Mouse (Mus musculus): Measurements from ENCODE around the gene Cacfd1. TPM values are rescaled to one million over a fixed set of nuclear protein-coding genes. Genes with fewer than 3 reads are reported as not detected.
A peak's percentile ranks its signal among the peaks of the same experiment; 100 is the strongest.

Cacfd1 gene
- 90.7 and 117 TPM in 2 replicates for polyA plus RNA-seq (2016; fragmentation: Nextera tagmentation; extraction: Ambion mirVana)

DNA sequence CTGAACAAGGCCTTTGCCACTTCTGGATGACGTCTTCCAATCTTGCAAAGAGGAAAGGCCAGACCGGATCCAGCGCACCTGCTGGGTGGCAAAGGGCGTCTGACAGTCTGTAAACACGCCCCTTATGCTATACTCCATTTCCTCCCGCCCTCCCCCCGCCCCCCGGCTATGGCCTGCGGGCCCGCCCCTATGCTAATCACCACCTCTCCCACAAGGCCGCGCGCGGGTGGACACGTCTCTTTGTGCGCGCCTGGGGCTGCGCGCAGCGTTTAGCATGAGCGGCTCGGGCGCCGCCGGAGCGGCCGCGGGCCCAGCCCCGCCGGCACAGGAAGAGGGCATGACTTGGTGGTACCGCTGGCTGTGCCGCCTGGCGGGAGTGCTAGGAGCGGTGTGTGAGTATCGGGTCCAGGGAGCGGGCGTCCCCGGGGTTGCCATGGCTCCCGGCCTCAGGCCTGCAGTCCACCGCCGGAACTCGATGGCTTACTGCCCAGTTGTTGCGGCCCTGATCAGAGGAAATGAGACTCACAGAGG, at the start of gene Cacfd1:
Gene Cacfd1, plus strand, starts transcription at position 213 of the 531 bp plus-strand sequence.
- Histone ChIP-seq H3K36me3 (peaks cover 18% of the 10 kb centered on the region), H3K9me3 (replicated peaks) (no peaks in the 10 kb centered on the region), H3K4me3 (peak within 1 kb of the TSS; percentile 78), H3K27ac (replicated peaks) (peak within 1 kb of the TSS; percentile 96), H3K27me3 (ENCODE audit: low read depth, poor library complexity, severe bottlenecking) (peaks cover 11% of the 10 kb centered on the region; the same call in 1 of the 2 replicates), H3K4me1 (peaks cover 29% of the 10 kb centered on the region)
- 1% methylated on average over 43 of the region's 43 CpGs for whole genome bisulfite sequencing
- DNase-seq (ENCODE audit: low spot score): peak; percentile 91

- 80% methylated on average over 4 of the region's 4 CpGs for WGBS
- peaks cover 68% of the 10 kb centered on the region for H3K36me3 ChIP-seq
- DNase-seq (ENCODE audit: low spot score): no peak
- no peaks in the 10 kb centered on the region for H3K27me3 ChIP-seq (ENCODE audit: low read depth, poor library complexity, severe bottlenecking)
- H3K9me3 ChIP-seq (replicated peaks): no peaks in the 10 kb centered on the region
- peaks cover 28% of the 10 kb centered on the region for H3K4me1 ChIP-seq
- no peak overlapping the region for H3K27ac ChIP-seq (replicated peaks)
- H3K4me3 ChIP-seq: no peak overlapping the region
Observed at GRCm38 (mm10) chr2:26960756-26961155, 49.0 kb upstream of the Cacfd1 start.

GRCm38 (mm10) chr2:26963923-26964723, 45.6 kb upstream of the Cacfd1 start, which contains the start of gene Rexo4:
Gene Rexo4 (minus strand): TSS chr2:26964386.
- DNase-seq (ENCODE audit: low spot score): peak; percentile 93
- Histone ChIP-seq H3K36me3 (peaks cover 35% of the 10 kb centered on the region), H3K27me3 (ENCODE audit: low read depth, poor library complexity, severe bottlenecking) (no peaks in the 10 kb centered on the region), H3K4me1 (peaks cover 28% of the 10 kb centered on the region), H3K4me3 (peak within 1 kb of the TSS; percentile 86), H3K9me3 (replicated peaks) (peaks cover 5% of the 10 kb centered on the region; the same call in 1 of the 2 replicates), H3K27ac (replicated peaks) (peak within 1 kb of the TSS; percentile 96)
- WGBS: under 1% methylated on average over 50 of the region's 50 CpGs

GRCm38 (mm10) chr2:26964724-26965370, 44.9 kb upstream of the Cacfd1 start:
- DNase-seq (ENCODE audit: low spot score): no peak
- Histone ChIP-seq H3K4me1 (peaks cover 28% of the 10 kb centered on the region), H3K27ac (replicated peaks) (peak overlapping the region; percentile 96), H3K4me3 (peak overlapping the region; percentile 86), H3K36me3 (peaks cover 30% of the 10 kb centered on the region), H3K27me3 (ENCODE audit: low read depth, poor library complexity, severe bottlenecking) (no peaks in the 10 kb centered on the region), H3K9me3 (replicated peaks) (peaks cover 5% of the 10 kb centered on the region; the same call in 1 of the 2 replicates)
- WGBS: 20% methylated on average over 14 of the region's 14 CpGs

DNA sequence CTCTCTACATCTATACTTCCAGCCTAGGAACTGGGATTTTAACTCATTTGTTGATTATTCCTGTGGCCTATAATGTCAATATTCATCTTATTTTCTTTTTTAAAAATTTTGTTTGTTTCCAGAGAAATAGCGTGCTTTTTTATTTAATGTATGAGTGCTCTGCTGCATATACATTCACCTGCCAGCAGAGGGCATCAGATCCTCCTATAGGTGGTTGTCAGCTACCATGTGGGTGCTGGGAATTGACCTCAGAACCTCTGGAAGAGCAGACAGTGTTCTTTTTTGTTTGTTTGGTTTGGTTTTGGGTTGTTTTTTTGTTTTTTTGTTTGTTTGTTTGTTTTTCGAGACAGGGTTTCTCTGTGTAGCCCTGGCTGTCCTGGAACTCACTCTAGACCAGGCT, 42.5 kb upstream of the Cacfd1 start:
- WGBS: 75% methylated on average over 2 of the region's 2 CpGs

DNA sequence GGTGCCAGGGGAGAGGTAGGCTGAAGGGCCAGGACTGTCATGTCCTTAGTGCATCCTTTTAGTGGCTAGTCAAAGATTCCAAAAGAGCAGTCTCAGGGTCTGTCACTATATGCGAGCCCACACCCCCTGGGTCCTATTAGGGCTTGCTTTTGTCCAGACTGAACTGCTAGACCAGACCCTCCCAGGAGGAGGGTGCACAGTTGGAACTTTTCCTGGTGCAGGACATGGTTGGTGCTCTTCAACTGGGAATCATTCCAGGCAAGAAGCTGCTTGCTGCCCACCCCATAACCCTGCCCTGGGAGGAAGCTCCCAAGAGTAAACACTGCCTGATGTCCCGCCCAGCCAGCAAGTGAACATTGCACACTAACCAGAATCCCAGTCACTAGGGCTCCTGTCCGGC, 36.6 kb upstream of the Cacfd1 start, which contains the start of gene Adamts13:
Gene Adamts13, plus strand, starts transcription at position 301 of the 400 bp plus-strand sequence.
- Histone ChIP-seq H3K36me3 (no peaks in the 10 kb centered on the region), H3K27me3 (ENCODE audit: low read depth, poor library complexity, severe bottlenecking) (no peaks in the 10 kb centered on the region), H3K9me3 (replicated peaks) (no peaks in the 10 kb centered on the region), H3K27ac (replicated peaks) (no peak within 1 kb of the TSS), H3K4me3 (no peak within 1 kb of the TSS), H3K4me1 (peaks cover 4% of the 10 kb centered on the region; the same call in 1 of the 2 replicates)
- no peak for DNase-seq (ENCODE audit: low spot score)
- WGBS: 68% methylated on average over 3 of the region's 3 CpGs

More for the DNA sequence above, 42.5 kb upstream of the Cacfd1 start:
- no peak overlapping the region for H3K27ac ChIP-seq (replicated peaks)
- H3K9me3 ChIP-seq (replicated peaks): peaks cover 5% of the 10 kb centered on the region; the same call in 1 of the 2 replicates
- H3K36me3 ChIP-seq: peaks cover 6% of the 10 kb centered on the region
- no peaks in the 10 kb centered on the region for H3K27me3 ChIP-seq (ENCODE audit: low read depth, poor library complexity, severe bottlenecking)
- peaks cover 24% of the 10 kb centered on the region for H3K4me1 ChIP-seq
- DNase-seq (ENCODE audit: low spot score): no peak
- H3K4me3 ChIP-seq: no peak overlapping the region

GRCm38 (mm10) chr2:26973960-26974359, 35.8 kb upstream of the Cacfd1 start:
- no peak overlapping the region for H3K4me3 ChIP-seq
- no peaks in the 10 kb centered on the region for H3K36me3 ChIP-seq
- WGBS: 72% methylated on average over 4 of the region's 4 CpGs
- no peaks in the 10 kb centered on the region for H3K9me3 ChIP-seq (replicated peaks)
- no peaks in the 10 kb centered on the region for H3K27me3 ChIP-seq (ENCODE audit: low read depth, poor library complexity, severe bottlenecking)
- no peak for DNase-seq (ENCODE audit: low spot score)
- H3K4me1 ChIP-seq: peaks cover 4% of the 10 kb centered on the region; the same call in 1 of the 2 replicates
- no peak overlapping the region for H3K27ac ChIP-seq (replicated peaks)

- Histone ChIP-seq H3K27me3 (ENCODE audit: low read depth, poor library complexity, severe bottlenecking) (no peaks in the 10 kb centered on the region), H3K27ac (replicated peaks) (no peak overlapping the region), H3K4me3 (no peak overlapping the region), H3K36me3 (no peaks in the 10 kb centered on the region), H3K4me1 (no peaks in the 10 kb centered on the region), H3K9me3 (replicated peaks) (no peaks in the 10 kb centered on the region)
- no peak for DNase-seq (ENCODE audit: low spot score)
- WGBS: 78% methylated on average over 1 of the region's 1 CpGs
Observed at GRCm38 (mm10) chr2:26980361-26980760, 29.4 kb upstream of the Cacfd1 start.

DNA sequence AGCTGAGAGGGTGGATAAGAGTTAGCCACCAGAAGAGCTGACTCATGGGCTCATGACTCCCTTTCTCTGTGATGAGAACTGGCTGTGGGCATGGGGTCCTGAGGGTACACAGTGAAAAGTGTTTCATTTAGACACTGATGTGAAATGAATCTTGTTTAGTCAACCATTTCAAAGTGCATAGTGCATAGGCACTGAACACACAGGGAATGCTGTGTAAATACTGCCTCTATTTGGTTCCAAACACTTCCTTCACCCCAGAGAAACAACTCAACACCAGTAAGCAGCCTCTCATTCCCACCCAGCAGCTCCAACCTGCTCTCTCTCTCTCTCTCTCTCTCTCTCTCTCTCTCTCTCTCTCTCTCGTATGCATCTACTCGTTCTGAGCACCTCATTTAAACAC, 25.5 kb upstream of the Cacfd1 start:
- no peak for DNase-seq (ENCODE audit: low spot score)
- 80% methylated on average over 2 of the region's 2 CpGs for WGBS
- Histone ChIP-seq H3K27ac (replicated peaks) (no peak overlapping the region), H3K4me1 (no peaks in the 10 kb centered on the region), H3K27me3 (ENCODE audit: low read depth, poor library complexity, severe bottlenecking) (no peaks in the 10 kb centered on the region), H3K4me3 (no peak overlapping the region), H3K36me3 (no peaks in the 10 kb centered on the region), H3K9me3 (replicated peaks) (no peaks in the 10 kb centered on the region)

DNA sequence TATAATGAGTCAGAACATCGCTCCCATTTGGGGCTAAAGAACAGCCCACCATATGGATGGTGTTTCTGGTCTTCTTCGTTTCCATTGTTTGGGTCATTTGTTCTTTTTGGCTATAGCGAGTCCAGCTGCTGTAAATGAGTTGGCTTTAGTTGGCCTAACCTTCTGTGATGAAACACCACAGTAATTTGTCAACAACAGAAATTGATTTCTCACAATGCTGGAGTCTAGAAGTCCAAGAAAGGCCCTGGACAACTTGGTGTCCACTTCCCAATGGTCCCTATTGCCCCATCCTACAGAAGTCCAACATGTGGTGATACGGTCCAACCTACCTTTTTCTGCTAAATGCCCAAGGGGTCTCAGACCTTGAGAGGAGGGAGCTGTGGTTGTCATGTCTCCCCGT, 25.1 kb upstream of the Cacfd1 start:
- H3K27me3 ChIP-seq (ENCODE audit: low read depth, poor library complexity, severe bottlenecking): no peaks in the 10 kb centered on the region
- no peaks in the 10 kb centered on the region for H3K9me3 ChIP-seq (replicated peaks)
- no peak for DNase-seq (ENCODE audit: low spot score)
- WGBS: 83% methylated on average over 5 of the region's 5 CpGs
- no peaks in the 10 kb centered on the region for H3K4me1 ChIP-seq
- H3K27ac ChIP-seq (replicated peaks): no peak overlapping the region
- H3K4me3 ChIP-seq: no peak overlapping the region
- no peaks in the 10 kb centered on the region for H3K36me3 ChIP-seq

GRCm38 (mm10) chr2:26993936-26994335, 15.8 kb upstream of the Cacfd1 start:
- Histone ChIP-seq H3K9me3 (replicated peaks) (no peaks in the 10 kb centered on the region), H3K4me1 (no peaks in the 10 kb centered on the region), H3K4me3 (no peak overlapping the region), H3K27me3 (ENCODE audit: low read depth, poor library complexity, severe bottlenecking) (no peaks in the 10 kb centered on the region), H3K36me3 (no peaks in the 10 kb centered on the region), H3K27ac (replicated peaks) (no peak overlapping the region)
- no peak for DNase-seq (ENCODE audit: low spot score)
- WGBS: 78% methylated on average over 3 of the region's 3 CpGs

- H3K27ac ChIP-seq (replicated peaks): no peak overlapping the region
- no peaks in the 10 kb centered on the region for H3K4me1 ChIP-seq
- no peak for DNase-seq (ENCODE audit: low spot score)
- H3K27me3 ChIP-seq (ENCODE audit: low read depth, poor library complexity, severe bottlenecking): no peaks in the 10 kb centered on the region
- H3K36me3 ChIP-seq: no peaks in the 10 kb centered on the region
- 74% methylated on average over 1 of the region's 1 CpGs for WGBS
- no peaks in the 10 kb centered on the region for H3K9me3 ChIP-seq (replicated peaks)
- no peak overlapping the region for H3K4me3 ChIP-seq
Observed at GRCm38 (mm10) chr2:26997498-26997897, 12.2 kb upstream of the Cacfd1 start.
